Mouse (Mus musculus) ES-Bruce4 (cell line): ENCODE measurements around the gene Gm13102. TPM values are rescaled to one million over a fixed set of nuclear protein-coding genes. Genes with fewer than 3 reads are reported as not detected.
"Not testable (repeated sequence)": the region's sequence is repeated elsewhere in the genome, so short reads cannot be mapped to it uniquely, and the experiment has no call there.

Source experiments
- H3K27ac ChIP-seq: 2 replicates; pipeline ENCODE4 v1.5.1; 2012; ENCODE audit warnings: low read length, inconsistent platforms; ENCODE audit not compliant: insufficient read depth
- H3K27me3 ChIP-seq: 2 replicates; pipeline ENCODE4 v1.6.1; 2012; ENCODE audit warnings: mild to moderate bottlenecking, low read length, inconsistent platforms; ENCODE audit not compliant: control insufficient read depth, poor library complexity, insufficient read depth, severe bottlenecking
- H3K36me3 ChIP-seq: 2 replicates; pipeline ENCODE4 v1.6.1; 2012; ENCODE audit warnings: inconsistent platforms, mild to moderate bottlenecking, low read length, moderate library complexity; ENCODE audit not compliant: control insufficient read depth, poor library complexity, insufficient read depth, severe bottlenecking
- H3K4me1 ChIP-seq: one replicate; pipeline ENCODE4 v1.8.1; 2011; ENCODE audit warnings: low read length; ENCODE audit not compliant: control insufficient read depth, insufficient read depth
- H3K4me3 ChIP-seq: 2 replicates; pipeline ENCODE4 v1.5.1; 2011; ENCODE audit warnings: low read depth, mild to moderate bottlenecking, low read length
- H3K9ac ChIP-seq: 2 replicates; pipeline ENCODE4 v1.6.1; 2012; ENCODE audit warnings: low read depth, mild to moderate bottlenecking, inconsistent platforms; ENCODE audit not compliant: poor library complexity, severe bottlenecking
- H3K9me3 ChIP-seq: replicated peaks from 2 replicates; pipeline ENCODE4 v1.6.1; 2012; ENCODE audit warnings: mild to moderate bottlenecking, low read length, inconsistent platforms; ENCODE audit not compliant: control insufficient read depth, poor library complexity, insufficient read depth, severe bottlenecking
- polyA plus RNA-seq: library from polyadenylated mRNA; stranded (reverse); fragments of >200 nt; gene quantifications from 2 replicates; pipeline ENCODE4 v1.2.4, GENCODE M21; 2011; ENCODE audit warnings: low read depth; ENCODE audit not compliant: missing spikeins, insufficient read depth, insufficient read length

Gm13102 gene
- polyA plus RNA-seq: not detected in 2 replicates

DNA sequence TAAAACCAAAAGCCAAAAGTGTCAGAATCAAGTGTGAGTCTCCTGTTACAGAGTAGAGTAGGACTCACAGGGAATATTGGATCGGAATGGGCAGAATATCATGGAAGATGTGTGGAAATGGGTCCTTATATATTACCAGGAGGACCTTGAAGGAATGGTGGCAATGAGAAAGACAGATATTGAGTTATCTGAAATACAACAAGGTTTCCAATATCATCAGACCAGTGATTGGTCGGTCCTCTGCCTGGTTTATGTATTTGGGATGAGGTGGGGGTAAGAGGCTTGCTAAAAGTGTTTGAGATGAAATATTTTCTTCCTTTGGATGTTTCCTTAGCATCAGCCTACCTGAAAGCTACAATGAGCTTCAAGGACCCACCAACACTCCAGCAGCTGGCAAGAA, at the start of gene Gm13102:
Gene Gm13102 (plus strand): TSS at position 301 of the 400 bp plus-strand sequence.
- H3K4me3 ChIP-seq, H3K27me3 ChIP-seq, H3K36me3 ChIP-seq, H3K9me3 ChIP-seq, H3K4me1 ChIP-seq, H3K9ac ChIP-seq, H3K27ac ChIP-seq: not testable (repeated sequence)

DNA sequence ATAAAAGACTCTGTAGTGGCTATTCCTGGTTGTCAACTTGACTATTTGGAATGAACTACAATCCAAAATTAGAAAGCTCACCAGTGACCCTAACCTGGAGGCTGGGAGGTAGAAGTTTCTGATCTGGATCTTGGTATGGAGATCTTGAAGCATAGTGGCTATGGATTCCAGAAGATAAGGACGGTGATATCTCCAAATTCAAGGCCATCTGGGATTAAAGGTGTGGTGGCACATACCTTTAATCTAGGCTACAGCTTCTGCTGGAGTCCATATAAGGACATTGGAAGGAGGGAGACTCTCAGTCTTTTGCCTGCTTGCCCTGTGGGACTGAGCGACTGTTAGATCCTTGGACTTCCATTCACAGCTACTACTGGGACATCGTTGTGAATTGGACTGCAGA, 47.4 kb upstream of the Gm13102 start, which contains the start of gene Pramel4:
Gene Pramel4 (plus strand): TSS at position 301 of the 400 bp plus-strand sequence.
- H3K27ac ChIP-seq, H3K4me3 ChIP-seq, H3K36me3 ChIP-seq, H3K9me3 ChIP-seq, H3K4me1 ChIP-seq, H3K9ac ChIP-seq, H3K27me3 ChIP-seq: not testable (repeated sequence)

Other genes with a start within 250 kb of the Gm13102 start
- gene Pramef6, start 206.1 kb upstream of the Gm13102 start, polyA plus RNA-seq: not detected in 2 replicates
- not detected in 2 replicates for gene Pramef25, start 155.5 kb upstream of the Gm13102 start, polyA plus RNA-seq
- not detected in 2 replicates for gene Gm13101, start 139.5 kb upstream of the Gm13102 start, polyA plus RNA-seq
- not detected in 2 replicates for gene Pramef17, start 112.1 kb upstream of the Gm13102 start, polyA plus RNA-seq
- not detected in 2 replicates for gene Pramel4, start 47.3 kb upstream of the Gm13102 start, polyA plus RNA-seq
- not detected in 2 replicates for gene Oog3, start 56.2 kb downstream of the Gm13102 start, polyA plus RNA-seq
- not detected in 2 replicates for gene Oog2, start 84.2 kb downstream of the Gm13102 start, polyA plus RNA-seq
- not detected in 2 replicates for gene C87977, start 106.8 kb downstream of the Gm13102 start, polyA plus RNA-seq
- not detected in 2 replicates for gene Pramel5, start 174.0 kb downstream of the Gm13102 start, polyA plus RNA-seq
- not detected in 2 replicates for gene Gm13128, start 223.8 kb downstream of the Gm13102 start, polyA plus RNA-seq